Mouse (Mus musculus): ENCODE results near the gene Nox3.

Nox3 gene

GRCm38 (mm10) chr17:3696161-3696560 is at the start of gene Nox3:
Gene Nox3 (minus strand): TSS chr17:3696261.
- no peak for DNase-seq (ENCODE audit: low read depth, low spot score)

DNA sequence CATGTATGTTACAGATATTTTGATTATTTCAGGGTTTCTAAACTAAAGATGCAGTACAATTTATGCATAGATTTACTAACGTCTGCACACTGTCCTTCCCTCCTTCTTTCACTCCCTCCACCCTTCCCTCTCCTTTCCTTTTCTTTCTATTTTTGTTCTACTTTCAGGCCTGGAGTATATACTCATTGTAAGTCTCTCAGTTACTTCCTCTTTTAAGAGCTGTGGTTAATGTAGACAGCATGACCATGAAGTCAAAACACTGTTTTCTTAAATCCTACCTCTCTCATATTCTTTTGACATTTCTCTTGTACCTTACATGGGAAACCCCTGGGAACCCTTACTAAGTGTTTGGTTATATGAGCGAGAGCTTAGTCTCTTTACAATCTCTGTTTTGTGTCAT is 48.3 kb upstream of the Nox3 start:
- DNase-seq (ENCODE audit: low read depth, low spot score) = no peak

GRCm38 (mm10) chr17:3736936-3737335 is 40.9 kb upstream of the Nox3 start:
- DNase-seq (ENCODE audit: low read depth, low spot score) = no peak

- no peak for DNase-seq (ENCODE audit: low read depth, low spot score)
These were observed 38.2 kb upstream of the Nox3 start for GRCm38 (mm10) chr17:3734286-3734685.

- no peak for DNase-seq (ENCODE audit: low read depth, low spot score)
These were observed 9.4 kb upstream of the Nox3 start for GRCm38 (mm10) chr17:3705350-3705930.

- DNase-seq (ENCODE audit: low read depth, low spot score) = no peak
These were observed 6.3 kb upstream of the Nox3 start for GRCm38 (mm10) chr17:3702320-3702719.

DNA sequence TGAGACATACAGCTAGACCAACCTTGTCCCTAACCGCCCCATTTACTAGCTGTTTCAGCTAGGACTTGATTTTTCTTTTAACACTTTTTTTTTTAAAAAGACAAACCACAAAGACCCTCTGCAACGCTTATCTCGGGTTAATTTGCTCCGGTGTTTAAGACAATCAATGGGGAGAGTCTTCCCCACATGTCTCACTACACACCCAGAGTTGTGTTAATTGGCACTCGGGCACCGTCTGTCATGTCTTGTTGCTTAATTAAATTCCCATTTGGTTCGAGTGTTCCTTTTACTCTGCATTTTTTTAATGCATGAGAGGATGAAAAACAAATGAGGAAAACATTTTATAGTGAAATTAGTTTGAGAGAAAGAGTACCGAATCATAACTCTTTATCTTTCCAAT is 3.2 kb downstream of the Nox3 start:
- no peak for DNase-seq (ENCODE audit: low read depth, low spot score)

DNA sequence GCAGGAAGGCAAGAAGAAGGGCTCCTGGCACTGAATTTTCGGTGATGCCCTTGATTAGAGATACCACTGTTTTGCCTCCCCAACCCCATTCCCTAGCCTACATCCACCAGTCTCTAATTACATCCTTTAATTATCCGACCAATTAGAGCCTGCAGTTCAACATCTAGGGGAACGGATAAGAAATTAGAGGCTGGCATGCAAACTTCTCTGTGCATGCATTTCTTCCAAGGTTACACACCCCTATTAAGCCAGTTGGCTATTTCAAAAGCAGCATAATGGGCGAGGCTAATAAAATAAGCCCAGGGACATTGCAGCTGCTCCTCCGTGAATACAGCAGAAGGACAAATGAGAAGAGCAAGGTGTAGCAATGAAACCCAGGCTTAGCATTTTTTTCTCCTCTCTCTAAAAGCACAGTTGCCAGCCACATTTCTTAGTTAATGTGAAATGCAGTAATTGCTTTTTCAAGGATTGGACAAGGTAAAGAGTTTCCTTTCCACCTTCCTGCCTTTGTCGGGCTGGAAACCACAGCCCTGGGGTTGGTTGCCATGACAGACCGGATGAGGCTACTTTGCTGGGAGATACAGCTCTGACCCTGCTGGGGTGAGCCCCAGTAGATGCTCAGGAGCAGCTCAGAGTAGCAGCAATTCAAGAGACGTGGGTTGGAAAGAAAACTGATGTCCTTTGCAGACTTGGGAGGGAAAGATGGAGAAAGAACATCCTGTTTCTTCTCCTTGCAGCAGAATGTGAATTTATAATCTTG is 5.4 kb downstream of the Nox3 start:
- peak; percentile 8 for DNase-seq (ENCODE audit: low read depth, low spot score)

DNA sequence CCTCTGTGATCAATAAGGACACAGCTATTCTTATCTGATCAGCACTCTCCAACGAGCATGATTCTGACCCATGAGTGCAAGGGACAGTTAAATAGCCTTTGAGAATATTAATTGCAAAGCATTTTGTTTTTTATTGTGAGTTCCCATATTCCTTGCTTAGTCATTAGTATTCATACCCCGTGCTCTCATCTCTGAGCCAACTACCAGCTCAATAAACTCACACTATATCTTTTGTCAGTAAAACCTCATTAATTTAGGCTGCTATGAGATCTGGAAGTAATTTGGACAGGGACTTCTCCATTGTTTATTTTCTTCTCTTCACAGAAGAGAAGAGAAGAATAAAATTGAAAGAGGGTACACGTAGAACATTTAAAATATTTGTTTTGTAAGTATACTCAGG is 12.4 kb downstream of the Nox3 start:
- no peak for DNase-seq (ENCODE audit: low read depth, low spot score)

DNA sequence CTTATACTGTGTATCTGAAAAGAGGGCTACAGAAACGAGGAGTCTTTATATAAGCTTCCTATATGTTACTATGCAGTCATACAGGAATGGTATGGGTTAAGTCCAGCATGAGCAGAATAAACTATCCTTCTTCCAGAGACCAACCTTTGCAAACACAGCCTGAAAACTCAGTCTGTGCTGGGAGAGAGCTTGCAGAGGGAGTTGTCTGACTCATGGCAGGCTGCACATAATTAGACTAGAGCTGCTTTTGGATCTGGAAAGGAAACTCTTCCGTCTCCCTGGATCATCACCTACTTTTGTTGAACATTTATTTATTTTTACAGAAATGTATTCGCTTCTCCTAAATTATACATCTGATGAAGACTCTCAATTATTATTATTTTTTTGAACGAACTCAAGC is 26.8 kb downstream of the Nox3 start:
- no peak for DNase-seq (ENCODE audit: low read depth, low spot score)

GRCm38 (mm10) chr17:3667287-3667686 is 28.8 kb downstream of the Nox3 start:
- DNase-seq (ENCODE audit: low read depth, low spot score) = no peak

DNA sequence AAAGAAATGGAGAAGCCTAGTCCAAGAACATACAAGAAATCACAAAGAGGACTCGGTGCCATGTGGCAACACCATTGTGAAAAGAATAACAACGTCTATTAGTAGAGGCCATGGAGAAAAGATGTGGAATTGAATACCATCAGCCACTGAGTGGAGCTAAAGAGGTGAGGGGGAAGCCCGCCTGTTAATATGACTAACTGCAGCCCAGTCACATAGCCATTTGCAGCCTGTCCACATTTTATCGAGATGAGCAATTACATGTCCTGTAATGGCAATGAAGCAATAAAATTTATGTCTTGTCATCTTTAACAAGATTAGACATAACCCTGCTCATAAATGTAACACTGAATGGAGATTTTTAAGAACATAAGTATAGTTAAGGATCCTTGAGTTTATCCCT is 30.7 kb downstream of the Nox3 start:
- no peak for DNase-seq (ENCODE audit: low read depth, low spot score)

GRCm38 (mm10) chr17:3659497-3659896 is 36.6 kb downstream of the Nox3 start:
- no peak for DNase-seq (ENCODE audit: low read depth, low spot score)

DNA sequence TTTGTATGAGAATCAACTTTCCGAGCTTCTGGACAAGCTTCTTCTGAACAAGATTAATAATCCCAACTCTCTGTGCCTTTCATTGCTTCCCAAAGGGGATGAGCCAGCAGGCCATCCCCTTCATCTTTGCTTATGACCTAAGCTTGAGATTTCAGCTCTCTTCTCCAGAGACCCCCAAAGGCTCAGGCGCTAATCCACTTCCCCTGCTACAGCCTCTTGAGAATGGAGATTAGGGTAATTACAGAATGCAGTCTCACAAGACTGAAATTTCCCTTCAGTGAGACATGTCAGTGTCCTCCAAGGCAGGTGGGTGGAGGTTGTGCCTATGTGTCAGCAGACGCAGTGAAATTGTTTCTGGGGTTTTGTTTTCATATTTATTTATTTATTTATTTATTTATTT is 45.7 kb downstream of the Nox3 start:
- DNase-seq (ENCODE audit: low read depth, low spot score) = no peak

DNA sequence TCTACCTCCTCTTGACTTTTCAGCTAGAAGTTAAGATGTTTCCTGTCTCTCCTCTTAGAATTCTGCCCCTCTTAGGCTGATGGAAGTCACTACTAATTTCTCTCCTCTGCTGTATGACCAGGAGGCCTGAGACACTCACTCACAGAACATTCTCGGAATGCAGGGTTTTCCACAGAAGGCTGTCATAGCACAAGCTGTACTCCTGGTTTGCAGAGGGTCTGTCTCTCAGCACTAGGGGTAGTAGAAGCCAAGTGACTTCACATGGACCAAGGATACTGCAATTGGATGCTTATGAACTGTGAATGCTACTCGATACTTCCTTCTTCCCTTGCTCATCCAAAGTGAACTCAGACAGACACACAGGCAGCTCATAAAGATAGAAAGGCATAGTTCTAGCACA is 52.5 kb downstream of the Nox3 start:
- no peak for DNase-seq (ENCODE audit: low read depth, low spot score)

GRCm38 (mm10) chr17:3641456-3641855 is 54.6 kb downstream of the Nox3 start:
- no peak for DNase-seq (ENCODE audit: low read depth, low spot score)

DNA sequence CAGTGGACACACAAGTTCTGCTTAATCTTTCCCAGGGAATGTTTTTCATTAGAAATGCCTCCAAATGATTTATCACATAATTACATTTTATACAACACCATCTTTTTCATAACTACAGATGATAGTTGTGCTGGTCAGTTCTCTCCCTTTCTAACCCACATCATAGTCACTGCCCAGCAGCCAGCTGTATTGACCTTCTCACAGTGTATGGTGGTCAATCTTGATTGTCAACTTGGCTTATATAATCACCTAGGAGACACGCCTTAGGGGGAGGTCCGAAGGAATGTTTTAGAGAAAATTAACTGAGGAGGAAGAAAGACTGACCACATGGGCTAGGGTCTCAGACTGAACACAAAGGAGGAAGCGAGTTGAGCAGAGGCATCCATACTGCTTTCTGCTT is 57.3 kb downstream of the Nox3 start:
- no peak for DNase-seq (ENCODE audit: low read depth, low spot score)

DNA sequence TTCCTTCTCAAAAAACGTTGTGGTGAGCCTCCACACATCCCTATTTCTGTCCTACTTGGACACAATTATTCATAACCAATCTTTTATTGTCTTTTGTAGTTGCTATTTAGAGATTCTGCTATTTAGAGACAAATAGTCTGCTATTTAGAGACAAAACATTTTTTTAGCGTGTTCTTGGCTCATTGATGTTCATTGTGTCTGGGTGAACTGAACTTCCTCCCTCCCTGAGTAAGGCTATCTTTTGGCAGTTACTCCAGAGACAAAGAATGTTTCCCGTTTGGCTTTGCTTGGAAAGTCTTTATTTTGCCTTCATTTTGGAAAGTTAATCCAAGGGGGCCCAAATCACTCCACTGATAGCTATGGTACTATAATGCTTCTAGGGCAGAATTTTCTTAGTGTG is 63.6 kb downstream of the Nox3 start:
- DNase-seq (ENCODE audit: low read depth, low spot score) = no peak

GRCm38 (mm10) chr17:3616329-3617216 is 79.5 kb downstream of the Nox3 start:
- DNase-seq (ENCODE audit: low read depth, low spot score) = no peak

DNA sequence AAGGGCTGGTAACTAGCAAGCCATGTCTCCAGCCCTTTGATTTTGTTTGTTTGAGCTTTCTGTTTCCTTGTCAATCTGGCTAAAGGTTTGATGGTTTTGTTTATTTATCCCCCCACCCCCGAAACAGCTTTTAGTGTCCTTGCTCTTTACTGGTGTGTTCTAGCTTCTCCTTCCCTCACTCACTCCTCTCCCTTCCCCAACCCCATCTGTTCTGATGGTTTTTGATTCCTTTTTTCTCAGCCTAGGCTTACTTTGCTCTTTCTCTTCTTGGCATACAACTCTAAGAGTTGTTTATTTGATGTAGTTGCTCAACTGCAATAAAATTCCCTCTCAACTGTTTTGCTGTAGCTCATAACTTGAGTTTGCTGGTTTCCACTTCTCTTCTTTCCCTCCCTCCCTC is 80.5 kb downstream of the Nox3 start:
- DNase-seq (ENCODE audit: low read depth, low spot score) = no peak

- DNase-seq (ENCODE audit: low read depth, low spot score) = no peak
These were observed 84.3 kb downstream of the Nox3 start for GRCm38 (mm10) chr17:3611781-3612075.

DNA sequence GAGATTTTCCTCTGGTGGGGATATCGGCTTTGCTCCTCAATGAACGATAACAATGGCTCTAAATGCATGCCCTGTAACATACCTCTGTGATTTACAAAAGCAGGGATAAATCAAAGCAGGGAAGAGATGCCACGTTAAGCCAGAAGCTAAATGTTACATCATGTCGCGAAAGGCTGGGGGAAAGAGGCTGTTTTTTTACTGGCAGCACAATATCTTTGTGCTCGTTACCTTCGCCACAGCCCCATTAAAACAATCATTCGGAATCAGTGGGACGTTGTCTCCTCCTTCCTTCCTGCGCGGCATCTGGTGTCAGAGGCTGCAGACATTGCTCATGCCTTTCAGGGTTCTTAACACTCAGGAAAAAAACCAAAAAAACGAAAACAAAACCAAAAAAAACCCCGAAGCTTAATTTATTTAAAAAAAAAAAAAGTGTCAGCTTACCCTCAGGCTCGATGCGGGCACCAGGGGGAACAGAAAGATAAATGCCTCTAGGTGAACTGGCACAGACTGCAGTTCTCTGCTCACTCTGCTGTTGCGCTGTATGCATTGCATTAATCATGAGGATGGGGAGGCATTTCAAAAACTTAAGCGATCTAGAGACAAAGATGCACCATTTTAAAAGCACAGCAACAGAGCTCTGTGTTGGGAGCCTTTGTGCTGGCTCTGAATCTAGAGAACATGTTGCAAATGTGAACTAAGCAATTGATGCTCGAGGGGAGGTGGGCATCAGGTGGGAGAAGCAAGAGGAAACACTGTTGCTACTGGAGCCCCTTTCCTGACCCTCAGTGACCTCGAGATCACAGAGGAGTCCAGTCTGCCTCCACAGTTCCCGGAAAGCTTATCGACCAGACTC is 84.9 kb downstream of the Nox3 start:
- DNase-seq (ENCODE audit: low read depth, low spot score) = peak; percentile 4

Measured in forelimb bud, embryonic 11.5 days (tissue).